Mouse (Mus musculus) thymus, postnatal 14 days (tissue): ENCODE results near the gene Tcf25.
"Not testable (repeated sequence)": the region's sequence is repeated elsewhere in the genome, so short reads cannot be mapped to it uniquely, and the experiment has no call there.

Source experiments
- DNase-seq: peaks from one replicate; pipeline ENCODE4 v3.0.0; 2021

The Tcf25 gene

GRCm38 (mm10) chr8:123411781-123412327 is 38.3 kb downstream of the Tcf25 start:
- DNase-seq = peak; percentile 51

DNA sequence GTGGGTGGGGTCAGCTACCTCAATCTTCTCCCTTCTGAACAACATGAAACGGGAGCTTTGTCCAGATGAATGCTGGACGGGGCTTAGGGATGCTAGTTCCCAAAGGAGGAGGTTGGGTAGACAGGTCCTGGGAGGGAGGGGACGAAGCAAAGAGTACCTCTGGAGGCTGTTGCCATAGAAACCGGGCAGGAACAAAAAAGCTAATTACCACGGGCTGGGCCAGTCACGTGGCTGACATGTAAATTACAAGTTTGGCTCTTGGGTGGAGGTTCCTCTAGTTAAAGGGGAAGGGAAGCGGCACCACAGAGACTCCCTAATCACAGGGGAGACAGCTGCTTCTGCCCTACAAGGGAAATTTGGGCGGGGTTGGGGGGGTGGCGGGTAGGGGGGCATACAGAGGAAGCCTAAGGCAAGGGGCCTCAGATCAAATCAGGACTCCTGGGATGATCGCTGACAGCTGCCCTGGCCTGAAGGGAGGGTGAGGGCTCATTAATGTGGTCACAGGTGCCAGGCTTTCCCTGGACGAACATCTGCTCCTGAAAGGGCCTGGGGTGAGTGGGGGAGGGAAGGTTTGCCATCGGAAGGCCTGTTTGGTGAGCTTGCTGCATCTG is 39.1 kb downstream of the Tcf25 start:
- DNase-seq = peak; percentile 44

DNA sequence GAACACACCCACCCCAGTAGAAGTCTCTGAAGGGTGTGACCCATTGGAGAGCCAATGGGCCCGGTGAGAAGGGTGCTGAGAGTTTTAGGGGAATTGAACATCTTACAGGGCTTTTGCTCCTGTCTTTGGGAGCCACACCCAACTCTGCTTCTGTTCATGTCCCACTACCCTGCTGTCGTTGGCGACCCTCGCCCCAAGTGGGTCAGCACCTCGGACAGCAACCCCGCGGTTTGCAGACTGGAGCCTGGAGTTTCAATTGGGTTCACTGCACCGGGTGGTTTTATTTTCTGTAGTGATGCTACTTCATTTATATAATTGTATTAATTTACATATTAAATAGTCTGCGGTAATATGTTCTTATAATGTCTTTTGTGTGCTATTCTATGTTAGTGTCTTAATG is 40.7 kb downstream of the Tcf25 start:
- peak; percentile 50 for DNase-seq

GRCm38 (mm10) chr8:123414997-123415696 is 41.6 kb downstream of the Tcf25 start:
- DNase-seq = not testable (repeated sequence)

DNA sequence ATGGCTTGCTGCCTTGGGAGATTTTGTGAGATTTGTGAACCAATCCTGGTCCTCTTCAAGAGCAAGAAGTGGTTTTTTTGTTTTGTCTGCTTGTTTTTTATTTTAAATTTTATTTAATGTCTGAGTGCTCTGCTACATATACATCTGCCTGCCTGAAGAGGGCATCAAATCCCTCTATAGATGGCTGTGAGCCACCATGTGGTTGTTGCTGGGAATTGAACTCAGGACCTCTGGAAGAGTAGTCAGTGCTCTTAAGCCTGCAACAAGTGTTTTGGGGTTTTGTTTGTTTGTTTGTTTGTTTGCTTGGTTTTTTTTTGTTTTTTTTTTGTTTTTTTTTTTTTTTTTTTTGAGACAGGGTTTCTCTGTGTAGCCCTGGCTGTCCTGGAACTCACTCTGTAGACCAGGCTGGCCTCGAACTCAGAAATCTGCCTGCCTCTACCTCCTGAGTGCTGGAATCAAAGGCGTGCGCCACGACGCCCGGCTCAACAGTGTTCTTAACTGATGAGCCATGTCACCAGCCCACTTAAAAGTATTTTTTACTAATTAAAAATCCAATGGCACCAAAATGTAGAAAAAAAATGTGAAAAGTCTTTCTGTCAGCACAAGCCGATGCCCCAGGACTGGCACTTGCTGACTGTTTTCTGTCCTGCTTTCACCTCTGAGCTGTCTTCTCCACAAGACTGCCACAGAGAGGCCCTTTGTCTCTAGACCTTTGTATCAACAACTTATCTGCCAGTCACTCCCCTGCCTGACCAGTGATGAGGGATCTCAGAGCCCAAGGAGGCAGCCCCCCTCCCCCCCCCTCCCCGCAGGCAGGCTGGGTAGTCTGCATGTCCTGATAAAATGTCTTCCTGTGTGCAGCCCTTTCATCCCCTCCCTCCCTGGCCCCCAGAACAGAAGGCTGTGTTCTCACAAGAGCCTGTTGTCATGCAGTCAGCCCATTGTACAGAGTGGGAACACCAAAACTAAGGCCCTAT is 42.7 kb downstream of the Tcf25 start:
- DNase-seq = peak; percentile 65

GRCm38 (mm10) chr8:123416944-123417555 is 43.5 kb downstream of the Tcf25 start:
- no peak for DNase-seq

- no peak for DNase-seq
These were observed 46.2 kb downstream of the Tcf25 start for GRCm38 (mm10) chr8:123419711-123420110.

GRCm38 (mm10) chr8:123420525-123421281 is 47.1 kb downstream of the Tcf25 start:
- no peak for DNase-seq

DNA sequence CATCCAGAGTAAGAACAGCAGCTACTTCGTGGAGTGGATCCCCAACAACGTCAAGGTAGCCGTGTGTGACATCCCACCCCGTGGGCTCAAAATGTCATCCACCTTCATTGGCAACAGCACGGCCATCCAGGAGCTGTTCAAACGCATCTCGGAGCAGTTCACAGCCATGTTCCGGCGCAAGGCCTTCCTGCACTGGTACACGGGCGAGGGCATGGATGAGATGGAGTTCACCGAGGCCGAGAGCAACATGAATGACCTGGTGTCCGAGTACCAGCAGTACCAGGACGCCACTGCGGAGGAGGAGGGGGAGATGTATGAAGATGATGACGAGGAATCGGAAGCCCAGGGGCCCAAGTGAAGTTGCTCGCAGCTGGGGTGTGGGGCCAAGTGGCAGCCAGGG is 47.8 kb downstream of the Tcf25 start:
- DNase-seq = no peak

DNA sequence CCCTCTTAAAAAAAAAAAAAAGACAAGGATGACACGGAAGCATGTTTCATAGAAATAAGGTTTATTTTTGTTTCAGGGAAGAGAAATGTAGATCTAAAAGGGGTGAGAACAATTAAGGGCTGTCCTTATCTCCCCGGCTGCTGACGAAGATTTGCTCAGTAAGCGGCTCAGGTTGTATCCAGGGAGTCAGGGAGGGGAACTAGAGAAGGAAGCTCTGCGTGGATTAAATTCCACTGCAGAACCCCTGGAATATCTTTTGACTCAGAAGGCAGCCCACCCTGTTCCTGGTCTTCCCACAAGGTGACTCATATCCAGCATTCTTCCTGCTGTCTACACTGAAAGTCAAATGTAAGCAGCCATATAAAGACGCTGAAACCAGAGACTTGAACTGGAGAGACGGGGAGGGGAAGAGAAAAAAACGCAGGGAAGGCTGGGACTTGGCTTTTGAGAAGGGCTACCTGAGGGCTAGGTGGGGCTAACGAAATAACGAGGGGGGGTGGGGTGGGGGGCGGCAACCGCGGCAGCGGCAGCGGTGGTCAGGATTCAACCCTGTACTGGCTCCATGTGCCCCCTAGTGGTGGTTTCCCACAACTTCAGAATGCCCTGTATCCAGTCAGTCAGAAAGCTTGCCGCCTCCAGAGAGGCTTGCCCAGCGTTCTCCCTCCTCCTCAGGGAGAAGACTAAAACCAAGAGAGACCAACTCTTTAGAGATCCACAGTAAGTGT is 48.7 kb downstream of the Tcf25 start:
- DNase-seq = peak; percentile 78

GRCm38 (mm10) chr8:123422781-123423159 is 49.2 kb downstream of the Tcf25 start:
- no peak for DNase-seq

DNA sequence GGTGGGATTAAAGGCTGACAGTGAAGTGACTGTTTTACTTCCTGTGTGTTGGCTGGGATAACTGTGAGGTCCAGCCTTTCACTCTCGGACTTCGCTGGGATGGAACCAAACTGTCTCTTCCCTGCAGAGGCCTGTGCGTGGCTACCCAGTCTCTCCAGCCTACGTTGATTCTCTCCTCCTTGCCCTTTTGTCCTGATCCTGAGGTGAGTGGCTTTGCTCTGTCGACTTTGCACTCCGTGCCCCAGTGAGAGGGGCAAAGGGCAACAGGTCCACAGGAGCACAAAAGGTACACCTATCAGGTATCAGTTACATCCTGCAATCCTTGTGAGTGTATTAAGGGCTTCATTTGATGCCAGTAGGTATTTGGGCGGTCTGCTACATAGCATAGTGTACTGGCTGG is 49.9 kb downstream of the Tcf25 start, which contains the start of gene Def8:
TSS of gene Def8 (plus strand) at position 87 of the 400 bp plus-strand sequence.
- no peak for DNase-seq

- DNase-seq = no peak
These were observed 53.3 kb downstream of the Tcf25 start for GRCm38 (mm10) chr8:123426511-123427509.

DNA sequence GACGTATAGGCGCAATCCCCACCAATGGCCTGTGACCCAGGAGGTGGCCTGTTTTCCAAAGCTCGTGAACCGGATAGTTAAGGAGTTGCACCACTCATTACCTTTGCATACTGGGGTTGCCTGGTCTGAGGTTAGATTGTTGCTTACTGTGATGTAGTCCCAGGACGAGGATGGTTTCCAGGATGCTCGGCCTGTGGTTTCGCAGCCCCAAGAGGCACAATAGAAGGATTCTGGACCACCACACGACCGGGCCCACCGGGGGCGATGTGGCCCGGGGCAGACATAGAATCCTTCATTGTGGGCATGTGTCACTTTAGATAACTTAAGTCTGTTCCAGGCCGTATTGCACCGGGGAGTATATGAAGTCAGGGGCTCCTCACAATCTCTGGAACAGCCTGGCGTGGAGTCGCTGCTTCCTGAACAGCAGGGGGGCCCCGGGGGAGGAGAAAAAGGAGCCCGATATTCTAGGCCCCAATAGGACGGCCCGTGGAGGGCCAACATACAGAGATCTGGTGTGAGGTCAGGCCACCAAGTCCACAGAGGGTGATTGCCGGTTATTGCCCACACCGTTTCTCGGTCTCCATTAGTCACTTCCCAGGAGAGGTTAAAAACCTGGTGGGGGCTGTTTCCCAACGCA is 54.2 kb downstream of the Tcf25 start:
- no peak for DNase-seq

GRCm38 (mm10) chr8:123428343-123428893 is 54.9 kb downstream of the Tcf25 start:
- DNase-seq = no peak

DNA sequence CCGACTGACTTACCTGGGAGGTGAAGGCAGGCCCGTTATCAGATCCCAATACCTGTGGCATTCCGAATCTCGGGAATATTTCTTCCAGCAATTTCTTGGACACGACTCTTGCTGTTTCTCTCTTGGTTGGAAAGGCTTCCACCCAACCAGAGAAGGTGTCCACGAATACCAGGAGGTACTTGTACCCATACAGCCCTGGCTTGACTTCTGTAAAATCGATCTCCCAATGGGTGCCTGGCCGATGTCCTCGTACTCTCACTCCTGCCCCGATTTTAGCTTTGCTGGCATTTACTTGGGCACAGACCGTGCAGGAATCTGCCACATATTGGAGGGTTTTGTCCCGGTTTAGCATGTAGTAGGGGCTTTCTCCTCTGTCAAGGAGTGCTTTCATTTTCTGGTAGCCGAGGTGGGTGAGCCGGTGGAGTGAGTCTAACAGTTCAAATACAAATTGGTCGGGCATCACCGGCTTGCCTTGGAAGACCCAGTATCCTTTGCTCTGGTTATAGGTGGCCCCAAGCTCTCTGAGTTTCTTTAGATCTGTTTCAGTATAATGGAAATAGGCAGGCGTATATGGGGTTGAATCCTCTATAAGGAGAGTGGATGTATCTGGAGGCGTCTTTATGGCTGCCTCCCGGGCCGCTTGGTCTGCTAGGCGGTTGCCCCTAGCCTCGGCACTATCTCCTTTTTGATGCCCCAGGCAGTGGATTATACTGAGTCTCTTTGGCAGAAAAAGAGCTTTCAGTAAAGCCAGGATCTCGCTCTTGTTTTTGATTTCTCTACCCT is 55.6 kb downstream of the Tcf25 start:
- DNase-seq = no peak

GRCm38 (mm10) chr8:123429722-123430013 is 56.1 kb downstream of the Tcf25 start:
- not testable (repeated sequence) for DNase-seq

- DNase-seq = not testable (repeated sequence)
These were observed 57.4 kb downstream of the Tcf25 start for GRCm38 (mm10) chr8:123430936-123431335.
